Mouse (Mus musculus): ENCODE data around the gene Wdr5.
"Not testable (repeated sequence)": the region's sequence is repeated elsewhere in the genome, so short reads cannot be mapped to it uniquely, and the experiment has no call there.

The Wdr5 gene

GRCm38 (mm10) chr2:27504113-27504885 is 10.7 kb upstream of the Wdr5 start:
- DNase-seq, result peak; percentile 58

DNA sequence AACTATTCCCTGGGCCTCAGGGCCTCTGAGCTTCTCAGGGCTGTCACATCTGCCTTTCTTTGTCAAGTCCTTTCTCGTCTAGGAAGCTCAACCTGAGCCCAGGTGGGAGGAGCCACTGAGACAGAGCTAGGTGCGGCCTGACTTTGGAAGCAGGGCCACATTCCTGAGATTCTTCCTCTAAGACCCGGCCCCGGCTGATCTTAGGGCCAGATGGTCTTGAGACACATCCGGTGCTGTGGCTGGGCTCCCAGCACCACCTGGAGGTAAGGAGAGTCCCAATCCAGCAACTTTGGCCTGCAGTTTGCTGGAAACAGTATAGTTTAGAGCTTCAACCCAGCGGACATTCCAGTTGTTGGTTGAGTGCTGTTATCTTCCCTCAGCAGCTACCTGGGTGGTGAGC is 9.4 kb upstream of the Wdr5 start:
- peak; percentile 71 for DNase-seq

DNA sequence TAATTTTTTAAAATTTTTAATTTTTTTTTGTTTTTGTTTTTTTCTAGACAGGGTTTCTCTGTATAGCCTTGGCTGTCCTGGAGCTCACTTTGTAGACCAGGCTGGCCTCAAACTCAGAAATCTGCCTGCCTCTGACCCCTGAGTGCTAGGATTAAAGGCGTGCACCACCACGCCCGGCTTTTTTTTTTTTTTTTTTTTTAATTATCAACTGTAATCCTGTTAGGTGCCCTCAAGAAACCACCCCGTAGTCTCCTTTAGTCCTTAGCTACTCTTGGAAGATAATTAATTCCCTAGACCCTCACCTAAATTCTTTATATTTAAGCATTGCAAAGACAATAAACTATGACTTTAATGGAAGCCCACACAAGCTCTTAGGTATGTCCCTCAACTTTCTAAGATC is 8.3 kb upstream of the Wdr5 start:
- DNase-seq, result not testable (repeated sequence)

DNA sequence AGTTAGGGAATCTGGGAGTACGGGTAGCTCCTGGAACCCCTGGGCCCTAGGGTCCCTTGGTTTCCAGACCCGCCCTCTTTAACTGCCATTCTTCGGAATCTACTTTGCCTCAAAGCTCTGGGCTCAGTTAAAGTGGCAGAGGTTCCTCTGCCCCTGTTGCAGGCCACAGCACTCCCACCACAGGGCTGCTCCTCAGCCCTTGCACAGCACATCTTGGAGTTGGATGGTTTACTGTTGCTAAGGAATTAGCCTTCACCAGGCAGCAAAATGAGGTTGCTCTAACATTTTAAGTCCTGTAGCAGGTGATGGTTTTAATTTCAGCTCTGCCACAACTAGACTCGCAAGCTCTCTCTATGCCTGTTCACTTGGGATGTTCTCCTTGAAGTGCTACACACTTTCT is 7.4 kb upstream of the Wdr5 start, which contains the start of gene Brd3:
Brd3 (minus strand) TSS at position 101 of the 400 bp plus-strand sequence.
- DNase-seq, result no peak

DNA sequence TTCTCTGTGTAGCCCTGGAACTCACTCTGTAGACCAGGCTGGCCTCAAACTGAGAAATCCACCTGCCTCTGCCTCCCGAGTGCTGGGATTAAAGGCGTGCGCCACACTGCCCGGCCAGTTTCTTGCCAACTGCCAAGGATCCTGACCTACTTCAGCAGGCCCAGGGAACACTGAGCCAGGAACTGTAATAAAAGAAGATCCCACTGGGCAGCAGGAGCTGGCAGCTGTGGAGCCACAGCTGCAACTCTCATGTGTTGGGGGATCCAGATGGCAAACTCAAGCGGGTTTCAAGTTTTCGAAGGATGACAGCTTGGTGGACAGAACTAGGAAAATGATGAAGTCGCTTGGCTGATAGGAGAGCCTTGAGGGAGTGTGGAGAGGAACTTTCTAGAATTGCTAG is 4.3 kb upstream of the Wdr5 start:
- DNase-seq, result no peak

DNA sequence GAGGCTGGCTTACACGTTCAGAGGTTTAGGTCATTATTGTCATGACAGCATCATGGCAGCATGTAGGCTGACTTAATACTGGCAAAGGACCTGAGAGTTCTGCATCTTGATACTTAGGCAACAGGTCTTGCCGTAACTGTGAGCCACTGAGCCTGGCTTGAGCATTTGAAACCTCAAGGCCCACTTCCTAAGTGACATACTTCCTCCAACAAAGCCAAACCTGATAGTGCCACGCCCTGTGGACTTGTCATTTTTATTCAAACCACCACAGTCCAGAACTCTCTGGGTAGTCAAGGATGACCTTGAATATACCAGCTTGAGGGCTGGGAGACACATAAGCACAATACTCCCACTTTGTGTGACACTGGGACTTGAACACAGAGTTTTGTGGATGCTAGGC is 2.0 kb upstream of the Wdr5 start:
- DNase-seq, result no peak

- no peak for DNase-seq
Observed at GRCm38 (mm10) chr2:27513861-27514260, 1.1 kb upstream of the Wdr5 start.

GRCm38 (mm10) chr2:27515341-27516166 is 597 bp downstream of the Wdr5 start:
- peak; percentile 44 for DNase-seq

DNA sequence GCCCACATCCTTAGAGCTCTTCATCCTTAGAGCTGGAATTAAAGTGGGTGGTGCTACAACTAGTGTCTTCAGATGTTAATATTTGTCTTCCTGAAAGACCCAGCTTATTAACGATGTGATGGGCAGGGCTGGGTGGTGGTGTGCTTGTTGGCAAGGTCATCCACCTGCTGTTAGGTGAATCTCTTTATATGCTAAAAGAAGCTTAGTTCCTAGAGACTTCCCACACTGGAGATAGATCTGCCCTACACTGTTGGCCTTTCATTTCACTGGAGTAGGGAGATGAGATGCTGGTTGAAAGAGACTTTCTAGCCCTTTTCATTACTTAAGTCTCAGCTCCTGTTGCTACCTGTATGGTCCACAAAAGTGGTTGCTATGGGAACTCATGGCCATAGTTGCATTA is 1.3 kb downstream of the Wdr5 start:
- DNase-seq, result no peak

GRCm38 (mm10) chr2:27518283-27518682 is 3.3 kb downstream of the Wdr5 start:
- no peak for DNase-seq

- not testable (repeated sequence) for DNase-seq
Observed at GRCm38 (mm10) chr2:27538455-27539330, 23.7 kb downstream of the Wdr5 start.

DNA sequence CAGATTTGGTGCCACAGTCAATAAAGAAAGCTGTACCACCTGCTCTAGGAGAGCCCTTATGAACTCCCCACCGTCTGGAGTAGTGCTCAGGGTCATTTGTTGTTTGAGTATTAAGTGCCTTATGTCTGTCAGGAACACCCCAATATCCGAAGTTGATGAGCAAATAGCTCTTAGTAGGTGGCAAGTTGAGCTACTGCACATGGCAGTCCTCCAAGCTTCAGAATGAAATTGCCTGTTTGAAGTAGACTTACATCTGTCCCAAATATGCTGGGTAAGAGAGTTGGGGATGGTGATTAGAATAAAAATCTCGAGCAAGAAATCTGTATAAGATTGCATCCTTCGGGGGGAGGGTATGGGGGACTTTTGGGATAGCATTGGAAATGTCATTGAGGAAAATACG is 24.4 kb downstream of the Wdr5 start:
- no peak for DNase-seq

GRCm38 (mm10) chr2:27539772-27540514 is 25.0 kb downstream of the Wdr5 start:
- peak; percentile 99 for DNase-seq

DNA sequence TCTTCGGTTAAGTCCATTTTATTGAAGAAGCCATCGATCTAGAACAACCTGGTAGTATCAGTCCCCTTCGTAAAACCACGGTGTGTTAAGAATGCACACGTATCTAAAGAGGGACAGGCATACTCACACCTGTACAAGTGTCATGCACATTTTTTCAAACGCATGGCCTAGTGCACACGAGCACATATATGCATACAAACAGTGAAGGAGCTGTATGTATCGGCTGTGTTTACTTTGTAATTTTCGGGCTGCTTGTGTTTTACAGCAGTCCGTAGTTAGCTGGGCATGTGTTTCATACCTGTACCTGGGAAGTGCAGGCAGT is 25.5 kb downstream of the Wdr5 start:
- DNase-seq, result no peak

- DNase-seq, result no peak
Observed at GRCm38 (mm10) chr2:27541225-27541624, 26.3 kb downstream of the Wdr5 start.

- no peak for DNase-seq
Observed at GRCm38 (mm10) chr2:27544613-27545012, 29.7 kb downstream of the Wdr5 start.

DNA sequence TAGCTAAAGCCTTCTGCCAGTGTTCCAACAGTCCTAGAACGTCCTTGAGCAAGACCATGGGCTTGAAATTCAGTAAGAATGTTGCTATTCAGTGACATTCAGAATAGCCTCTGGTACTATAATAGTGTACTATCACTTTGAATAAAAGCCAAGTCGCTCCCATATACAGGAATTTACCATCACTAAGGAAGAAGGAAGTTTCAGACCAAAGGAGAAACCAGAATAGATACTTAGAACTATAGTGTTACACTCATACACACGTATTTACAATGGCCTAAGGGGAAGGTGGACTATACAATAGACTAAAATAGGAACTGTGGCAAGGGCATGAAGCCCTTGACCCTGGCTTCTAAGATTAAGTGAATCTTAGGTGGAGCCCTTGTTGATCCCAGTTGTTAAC is 30.6 kb downstream of the Wdr5 start:
- not testable (repeated sequence) for DNase-seq

DNA sequence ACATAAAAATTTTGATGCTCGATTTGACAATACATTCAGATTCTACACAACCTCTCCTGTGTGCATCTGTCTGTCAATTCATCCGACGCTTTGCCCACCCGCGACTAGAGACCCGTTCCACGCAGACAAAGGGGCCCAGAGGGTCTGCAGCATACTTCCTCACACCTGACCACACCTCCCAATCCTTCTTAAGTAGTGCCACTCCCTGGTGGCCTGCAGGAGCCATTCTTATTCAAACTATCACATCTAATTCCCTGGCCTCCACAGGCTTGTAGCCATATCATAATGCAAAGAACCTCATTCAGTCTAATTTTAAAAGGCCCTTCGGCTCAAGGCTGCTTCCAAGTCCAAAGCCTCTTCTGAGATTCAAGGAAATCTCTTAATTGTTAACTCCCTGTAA is 31.1 kb downstream of the Wdr5 start:
- not testable (repeated sequence) for DNase-seq

GRCm38 (mm10) chr2:27547326-27547725 is 32.4 kb downstream of the Wdr5 start:
- DNase-seq, result no peak

- no peak for DNase-seq
Observed at GRCm38 (mm10) chr2:27547986-27548385, 33.0 kb downstream of the Wdr5 start.

GRCm38 (mm10) chr2:27548664-27549369 is 33.9 kb downstream of the Wdr5 start:
- no peak for DNase-seq

Data from kidney, postnatal 10 days (tissue).